Mouse (Mus musculus) NIH3T3 (cell line): ENCODE results near the gene Tbc1d2b.

Experiments used
- DNase-seq: peaks from one replicate; pipeline ENCODE4 v3.0.0-alpha.2; 2012; ENCODE audit warnings: low read depth

Tbc1d2b gene

GRCm38 (mm10) chr9:90172528-90173321, 97.9 kb downstream of the Tbc1d2b start:
- DNase-seq = no peak

GRCm38 (mm10) chr9:90171421-90171820, 99.2 kb downstream of the Tbc1d2b start:
- no peak for DNase-seq

- DNase-seq = no peak
These were observed 100.6 kb downstream of the Tbc1d2b start for GRCm38 (mm10) chr9:90169965-90170364.

GRCm38 (mm10) chr9:90166615-90167014, 104.0 kb downstream of the Tbc1d2b start:
- DNase-seq = no peak

GRCm38 (mm10) chr9:90165590-90165989, 105.0 kb downstream of the Tbc1d2b start:
- DNase-seq = no peak

GRCm38 (mm10) chr9:90164670-90165453, 105.7 kb downstream of the Tbc1d2b start:
- no peak for DNase-seq

- DNase-seq = peak; percentile 60
These were observed 106.9 kb downstream of the Tbc1d2b start for GRCm38 (mm10) chr9:90163749-90164095.

GRCm38 (mm10) chr9:90162926-90163748, 107.5 kb downstream of the Tbc1d2b start, which contains the start of gene Adamts7:
Adamts7 (plus strand) TSS chr9:90163069.
- peak; percentile 55 for DNase-seq

GRCm38 (mm10) chr9:90162243-90162925, 108.2 kb downstream of the Tbc1d2b start:
- DNase-seq = peak; percentile 87
